Mouse (Mus musculus) monocyte, adult 5-6 weeks (primary cell): ENCODE data around the gene Calr3. TPM values are rescaled to one million over a fixed set of nuclear protein-coding genes. Genes with fewer than 3 reads are reported as not detected.

Experiments
- ATAC-seq: fragments of 153-309, 156-312 bp; replicated peaks from 2 replicates; pipeline ENCODE4 v1.8.0; 2017; ENCODE audit warnings: mild to moderate bottlenecking; ENCODE audit not compliant: low TSS enrichment, insufficient number of reproducible peaks, severe bottlenecking, poor library complexity, low FRiP score
- total RNA-seq: library from RNA; stranded (forward); fragments of 200-1000, 200-491, 200-594 nt; gene quantifications from 3 replicates; pipeline ENCODE4 v1.2.3, GENCODE M21; 2017

Calr3 gene
- total RNA-seq, 1 experiment from 2014 or later: not detected

GRCm38 (mm10) chr8:72376309-72376708 is 67.4 kb downstream of the Calr3 start:
- ATAC-seq: no peak

- no peak for ATAC-seq
Observed at GRCm38 (mm10) chr8:72375161-72375560, 68.5 kb downstream of the Calr3 start.

Other genes with a start within 250 kb of the Calr3 start
- 0.86 to 6.9 TPM (median 1.1 TPM) in 3 replicates for gene Cib3, start 231.0 kb downstream of the Calr3 start, total RNA-seq
- not detected in 3 replicates for gene Gm11034, start 230.2 kb downstream of the Calr3 start, total RNA-seq
- 105 to 143 TPM (median 135 TPM) in 3 replicates for gene Fam32a, start 224.1 kb downstream of the Calr3 start, total RNA-seq
- 59.3 to 86.9 TPM (median 76.3 TPM) in 3 replicates for gene Ap1m1, start 203.9 kb downstream of the Calr3 start, total RNA-seq
- 1.5 to 3.3 TPM (median 3.1 TPM) in 3 replicates for gene Gm10282, start 138.6 kb downstream of the Calr3 start, total RNA-seq
- 183 to 225 TPM (median 194 TPM) in 3 replicates for gene Klf2, start 124.8 kb downstream of the Calr3 start, total RNA-seq
- 48.6 to 98.2 TPM (median 55.6 TPM) in 3 replicates for gene Eps15l1, start 22.4 kb downstream of the Calr3 start, total RNA-seq
- gene 1700030K09Rik, start within 50 bp of the Calr3 start, total RNA-seq: 1.2 to 3.6 TPM (median 3.4 TPM) in 3 replicates
- gene Cherp, start 31.4 kb upstream of the Calr3 start, total RNA-seq: 16.7 to 20.2 TPM (median 18.6 TPM) in 3 replicates
- 35.6 to 42.2 TPM (median 39.3 TPM) in 3 replicates for gene Slc35e1, start 48.7 kb upstream of the Calr3 start, total RNA-seq
- gene Med26, start 104.4 kb upstream of the Calr3 start, total RNA-seq: 4.2 to 8.0 TPM (median 4.8 TPM) in 3 replicates
- gene Smim7, start 127.2 kb upstream of the Calr3 start, total RNA-seq: 56.3 to 87.7 TPM (median 82.9 TPM) in 3 replicates
- gene Tmem38a, start 128.2 kb upstream of the Calr3 start, total RNA-seq: 1.3 to 2.1 TPM (median 2.1 TPM) in 3 replicates
- gene Nwd1, start 202.8 kb upstream of the Calr3 start, total RNA-seq: 0.10 to 0.43 TPM in 2 of 3 replicates, not detected in the other